Mouse (Mus musculus): ENCODE measurements around the gene Col6a6. TPM values are rescaled to one million over a fixed set of nuclear protein-coding genes. Genes with fewer than 3 reads are reported as not detected.

Gene Col6a6
- polyA plus RNA-seq, 1 experiment from 2014 or later: 3.1 TPM

- no peak for ATAC-seq (replicated peaks; ENCODE audit: extremely low read depth, insufficient read depth, low FRiP score)
- Histone ChIP-seq H3K27me3 (ENCODE audit: control insufficient read depth, insufficient read depth, low read length) (no peaks in the 10 kb centered on the region), H3K4me2 (ENCODE audit: low read depth, low read length) (no peak overlapping the region), H3K9ac (ENCODE audit: low read length) (no peak overlapping the region), H3K4me3 (ENCODE audit: low read length) (no peak overlapping the region), H3K27ac (ENCODE audit: low read length) (no peak overlapping the region), H3K9me3 (replicated peaks; ENCODE audit: control insufficient read depth, low read length) (no peaks in the 10 kb centered on the region), H3K4me1 (ENCODE audit: control insufficient read depth, insufficient read depth, low read length) (peaks cover 9% of the 10 kb centered on the region; the same call in 1 of the 2 replicates), H3K36me3 (ENCODE audit: control insufficient read depth, insufficient read depth) (no peaks in the 10 kb centered on the region)
- WGBS: 74% methylated on average over 2 of the region's 2 CpGs
Measured at GRCm38 (mm10) chr9:105740413-105740812, 87.5 kb downstream of the Col6a6 start.

- ATAC-seq (replicated peaks; ENCODE audit: extremely low read depth, insufficient read depth, low FRiP score): no peak
- no peak overlapping the region for H3K27ac ChIP-seq (ENCODE audit: low read length)
- peaks cover 9% of the 10 kb centered on the region; the same call in 1 of the 2 replicates for H3K4me1 ChIP-seq (ENCODE audit: control insufficient read depth, insufficient read depth, low read length)
- H3K4me2 ChIP-seq (ENCODE audit: low read depth, low read length): no peak overlapping the region
- no peaks in the 10 kb centered on the region for H3K36me3 ChIP-seq (ENCODE audit: control insufficient read depth, insufficient read depth)
- no peaks in the 10 kb centered on the region for H3K27me3 ChIP-seq (ENCODE audit: control insufficient read depth, insufficient read depth, low read length)
- no peak overlapping the region for H3K4me3 ChIP-seq (ENCODE audit: low read length)
- no peaks in the 10 kb centered on the region for H3K9me3 ChIP-seq (replicated peaks; ENCODE audit: control insufficient read depth, low read length)
- H3K9ac ChIP-seq (ENCODE audit: low read length): no peak overlapping the region
- WGBS: 81% methylated on average over 9 of the region's 9 CpGs
Measured at GRCm38 (mm10) chr9:105739446-105739845, 88.5 kb downstream of the Col6a6 start.

- Histone ChIP-seq H3K4me3 (ENCODE audit: low read length) (no peak overlapping the region), H3K27ac (ENCODE audit: low read length) (peak overlapping the region; percentile 25; the same call in 1 of the 2 replicates), H3K9me3 (replicated peaks; ENCODE audit: control insufficient read depth, low read length) (no peaks in the 10 kb centered on the region), H3K9ac (ENCODE audit: low read length) (no peak overlapping the region), H3K4me2 (ENCODE audit: low read depth, low read length) (no peak overlapping the region), H3K36me3 (ENCODE audit: control insufficient read depth, insufficient read depth) (no peaks in the 10 kb centered on the region), H3K4me1 (ENCODE audit: control insufficient read depth, insufficient read depth, low read length) (peaks cover 9% of the 10 kb centered on the region; the same call in 1 of the 2 replicates), H3K27me3 (ENCODE audit: control insufficient read depth, insufficient read depth, low read length) (no peaks in the 10 kb centered on the region)
- ATAC-seq (replicated peaks; ENCODE audit: extremely low read depth, insufficient read depth, low FRiP score): peak; percentile 82
- WGBS: 22% methylated on average over 8 of the region's 8 CpGs
Measured at GRCm38 (mm10) chr9:105737448-105737847, 90.5 kb downstream of the Col6a6 start.

GRCm38 (mm10) chr9:105735195-105735594 is 92.8 kb downstream of the Col6a6 start:
- Histone ChIP-seq H3K27ac (ENCODE audit: low read length) (no peak overlapping the region), H3K4me1 (ENCODE audit: control insufficient read depth, insufficient read depth, low read length) (peaks cover 9% of the 10 kb centered on the region; the same call in 1 of the 2 replicates), H3K36me3 (ENCODE audit: control insufficient read depth, insufficient read depth) (no peaks in the 10 kb centered on the region), H3K4me3 (ENCODE audit: low read length) (no peak overlapping the region), H3K27me3 (ENCODE audit: control insufficient read depth, insufficient read depth, low read length) (no peaks in the 10 kb centered on the region), H3K9ac (ENCODE audit: low read length) (no peak overlapping the region), H3K9me3 (replicated peaks; ENCODE audit: control insufficient read depth, low read length) (no peaks in the 10 kb centered on the region), H3K4me2 (ENCODE audit: low read depth, low read length) (no peak overlapping the region)
- WGBS: 72% methylated on average over 5 of the region's 5 CpGs
- ATAC-seq (replicated peaks; ENCODE audit: extremely low read depth, insufficient read depth, low FRiP score): no peak

GRCm38 (mm10) chr9:105734651-105735050 is 93.3 kb downstream of the Col6a6 start:
- ATAC-seq (replicated peaks; ENCODE audit: extremely low read depth, insufficient read depth, low FRiP score): no peak
- no peak overlapping the region for H3K27ac ChIP-seq (ENCODE audit: low read length)
- H3K4me3 ChIP-seq (ENCODE audit: low read length): no peak overlapping the region
- no peaks in the 10 kb centered on the region for H3K9me3 ChIP-seq (replicated peaks; ENCODE audit: control insufficient read depth, low read length)
- 86% methylated on average over 2 of the region's 2 CpGs for WGBS
- peaks cover 9% of the 10 kb centered on the region; the same call in 1 of the 2 replicates for H3K4me1 ChIP-seq (ENCODE audit: control insufficient read depth, insufficient read depth, low read length)
- no peak overlapping the region for H3K9ac ChIP-seq (ENCODE audit: low read length)
- no peak overlapping the region for H3K4me2 ChIP-seq (ENCODE audit: low read depth, low read length)
- H3K36me3 ChIP-seq (ENCODE audit: control insufficient read depth, insufficient read depth): no peaks in the 10 kb centered on the region
- H3K27me3 ChIP-seq (ENCODE audit: control insufficient read depth, insufficient read depth, low read length): no peaks in the 10 kb centered on the region

- no peak overlapping the region for H3K4me3 ChIP-seq (ENCODE audit: low read length)
- 61% methylated on average over 7 of the region's 7 CpGs for WGBS
- H3K4me1 ChIP-seq (ENCODE audit: control insufficient read depth, insufficient read depth, low read length): peaks cover under 1% of the 10 kb centered on the region; the same call in 1 of the 2 replicates
- H3K36me3 ChIP-seq (ENCODE audit: control insufficient read depth, insufficient read depth): no peaks in the 10 kb centered on the region
- H3K9ac ChIP-seq (ENCODE audit: low read length): no peak overlapping the region
- no peak; the same call in 1 of the 2 replicates for ATAC-seq (replicated peaks; ENCODE audit: extremely low read depth, insufficient read depth, low FRiP score)
- H3K9me3 ChIP-seq (replicated peaks; ENCODE audit: control insufficient read depth, low read length): no peaks in the 10 kb centered on the region
- H3K4me2 ChIP-seq (ENCODE audit: low read depth, low read length): no peak overlapping the region
- no peaks in the 10 kb centered on the region for H3K27me3 ChIP-seq (ENCODE audit: control insufficient read depth, insufficient read depth, low read length)
- no peak overlapping the region for H3K27ac ChIP-seq (ENCODE audit: low read length)
Measured at GRCm38 (mm10) chr9:105731976-105732375, 96.0 kb downstream of the Col6a6 start.

GRCm38 (mm10) chr9:105720430-105720829 is 107.5 kb downstream of the Col6a6 start:
- Histone ChIP-seq H3K9me3 (replicated peaks; ENCODE audit: control insufficient read depth, low read length) (no peaks in the 10 kb centered on the region), H3K4me1 (ENCODE audit: control insufficient read depth, insufficient read depth, low read length) (no peaks in the 10 kb centered on the region), H3K27me3 (ENCODE audit: control insufficient read depth, insufficient read depth, low read length) (no peaks in the 10 kb centered on the region), H3K4me3 (ENCODE audit: low read length) (no peak overlapping the region), H3K36me3 (ENCODE audit: control insufficient read depth, insufficient read depth) (no peaks in the 10 kb centered on the region), H3K27ac (ENCODE audit: low read length) (no peak overlapping the region), H3K9ac (ENCODE audit: low read length) (no peak overlapping the region), H3K4me2 (ENCODE audit: low read depth, low read length) (no peak overlapping the region)
- 78% methylated on average over 4 of the region's 4 CpGs for WGBS
- no peak for ATAC-seq (replicated peaks; ENCODE audit: extremely low read depth, insufficient read depth, low FRiP score)

GRCm38 (mm10) chr9:105719851-105720395 is 108.0 kb downstream of the Col6a6 start:
- Histone ChIP-seq H3K27ac (ENCODE audit: low read length) (no peak overlapping the region), H3K9ac (ENCODE audit: low read length) (no peak overlapping the region)
- 54% methylated on average over 5 of the region's 5 CpGs for WGBS

GRCm38 (mm10) chr9:105719367-105719766 is 108.6 kb downstream of the Col6a6 start:
- ATAC-seq (replicated peaks; ENCODE audit: extremely low read depth, insufficient read depth, low FRiP score): no peak
- no peaks in the 10 kb centered on the region for H3K36me3 ChIP-seq (ENCODE audit: control insufficient read depth, insufficient read depth)
- no peak overlapping the region for H3K27ac ChIP-seq (ENCODE audit: low read length)
- H3K4me1 ChIP-seq (ENCODE audit: control insufficient read depth, insufficient read depth, low read length): no peaks in the 10 kb centered on the region
- H3K4me3 ChIP-seq (ENCODE audit: low read length): no peak overlapping the region
- no peaks in the 10 kb centered on the region for H3K27me3 ChIP-seq (ENCODE audit: control insufficient read depth, insufficient read depth, low read length)
- H3K9ac ChIP-seq (ENCODE audit: low read length): no peak overlapping the region
- H3K4me2 ChIP-seq (ENCODE audit: low read depth, low read length): no peak overlapping the region
- WGBS: 82% methylated on average over 7 of the region's 7 CpGs
- H3K9me3 ChIP-seq (replicated peaks; ENCODE audit: control insufficient read depth, low read length): no peaks in the 10 kb centered on the region

More at GRCm38 (mm10) chr9:105719851-105720395, 108.0 kb downstream of the Col6a6 start:
- Histone ChIP-seq H3K27me3 (ENCODE audit: control insufficient read depth, insufficient read depth, low read length) (no peaks in the 10 kb centered on the region), H3K4me3 (ENCODE audit: low read length) (no peak overlapping the region), H3K36me3 (ENCODE audit: control insufficient read depth, insufficient read depth) (no peaks in the 10 kb centered on the region), H3K9me3 (replicated peaks; ENCODE audit: control insufficient read depth, low read length) (no peaks in the 10 kb centered on the region), H3K4me2 (ENCODE audit: low read depth, low read length) (no peak overlapping the region), H3K4me1 (ENCODE audit: control insufficient read depth, insufficient read depth, low read length) (no peaks in the 10 kb centered on the region)
- ATAC-seq (replicated peaks; ENCODE audit: extremely low read depth, insufficient read depth, low FRiP score): no peak
